Mouse (Mus musculus) bone marrow, adult 2 months (tissue): ENCODE measurements around the gene Wfikkn1.
"Not testable (repeated sequence)": the region's sequence is repeated elsewhere in the genome, so short reads cannot be mapped to it uniquely, and the experiment has no call there.

Experiments
- CTCF ChIP-seq: fragments of 200-500 bp; IDR thresholded peaks from 2 replicates; pipeline ENCODE4 v1.5.1; 2011; ENCODE audit warnings: low read length, control low read depth; ENCODE audit not compliant: control insufficient read depth, insufficient read depth
- POLR2A ChIP-seq: fragments of 200-500 bp; IDR thresholded peaks from 2 replicates; pipeline ENCODE4 v1.6.1; 2011; ENCODE audit warnings: low read depth, mild to moderate bottlenecking, control low read depth, low read length, borderline replicate concordance; ENCODE audit not compliant: control insufficient read depth

DNA sequence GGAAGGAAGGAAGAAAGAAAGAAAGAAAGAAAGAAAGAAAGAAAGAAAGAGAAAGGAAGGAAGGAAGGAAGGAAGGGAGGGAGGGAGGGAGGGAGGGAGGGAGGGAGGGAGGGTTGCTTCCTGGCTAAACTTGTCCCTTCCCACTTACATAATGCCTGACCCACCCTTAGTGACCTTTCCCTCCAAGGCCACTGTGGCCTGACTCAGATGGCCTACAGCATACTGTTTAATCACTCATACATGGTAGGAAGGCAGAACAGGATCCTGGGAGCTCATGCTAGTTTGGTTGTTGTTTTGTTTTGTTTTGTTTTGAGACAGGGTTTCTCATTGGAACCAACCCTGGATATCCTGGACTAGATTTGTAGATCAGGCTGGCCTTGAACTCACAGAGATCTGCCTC is 9.1 kb downstream of the Wfikkn1 start:
- TF ChIP-seq POLR2A, CTCF: not testable (repeated sequence)
